Mouse (Mus musculus) erythroblast, adult 5-6 weeks (primary cell): ENCODE measurements around the gene Ldlrad2. TPM values are rescaled to one million over a fixed set of nuclear protein-coding genes. Genes with fewer than 3 reads are reported as not detected.
"Not testable (repeated sequence)": the region's sequence is repeated elsewhere in the genome, so short reads cannot be mapped to it uniquely, and the experiment has no call there.

Source experiments
- ATAC-seq: replicated peaks from 2 replicates; pipeline ENCODE4 v1.8.0; 2016; ENCODE audit warnings: moderate number of reproducible peaks, mild to moderate bottlenecking, moderate TSS enrichment, inconsistent platforms; ENCODE audit not compliant: poor library complexity, low FRiP score, severe bottlenecking
- total RNA-seq, 2 experiments: library from RNA; stranded (forward) in 1 of 2; stranded (reverse) in 1 of 2; fragments of 150-400 nt in 1 of 2; fragments of 200-764, 138-1000 nt in 1 of 2; gene quantifications; 2 replicates each; pipeline versions ENCODE4 v1.2.3 to v1.2.4; 2015 to 2017; ENCODE audit warnings: low replicate concordance in 2 of 2

Gene Ldlrad2
- total RNA-seq (2015; ENCODE audit: low replicate concordance) (not detected in 2 replicates), total RNA-seq (2017; ENCODE audit: low replicate concordance) (not detected in 2 replicates)

GRCm38 (mm10) chr4:137574469-137574868, at the start of gene Ldlrad2:
Ldlrad2 (minus strand) TSS chr4:137574569.
- no peak for ATAC-seq

- ATAC-seq = no peak
Observed at GRCm38 (mm10) chr4:137622847-137623246, 48.5 kb upstream of the Ldlrad2 start.

- ATAC-seq = no peak
Observed at GRCm38 (mm10) chr4:137610256-137610655, 35.9 kb upstream of the Ldlrad2 start.

GRCm38 (mm10) chr4:137609702-137610101, 35.3 kb upstream of the Ldlrad2 start:
- ATAC-seq = 0 out of 2 replicates have a peak, but pooled peaks have one; percentile 35

- no peak for ATAC-seq
Observed at GRCm38 (mm10) chr4:137609281-137609680, 34.9 kb upstream of the Ldlrad2 start.

GRCm38 (mm10) chr4:137607023-137607422, 32.7 kb upstream of the Ldlrad2 start:
- no peak for ATAC-seq

- no peak for ATAC-seq
Observed at GRCm38 (mm10) chr4:137603449-137604171, 29.2 kb upstream of the Ldlrad2 start.

GRCm38 (mm10) chr4:137598577-137598976, 24.2 kb upstream of the Ldlrad2 start:
- no peak for ATAC-seq

GRCm38 (mm10) chr4:137597098-137597630, 22.8 kb upstream of the Ldlrad2 start:
- no peak for ATAC-seq

- ATAC-seq = peak; percentile 66
Observed at GRCm38 (mm10) chr4:137594496-137595270, 20.3 kb upstream of the Ldlrad2 start.

GRCm38 (mm10) chr4:137593601-137594495, 19.5 kb upstream of the Ldlrad2 start, which contains the start of gene Usp48:
Usp48 (plus strand) TSS chr4:137593755.
- peak; percentile 91 for ATAC-seq

- ATAC-seq = no peak
Observed at GRCm38 (mm10) chr4:137590961-137591360, 16.6 kb upstream of the Ldlrad2 start.

- ATAC-seq = no peak
Observed at GRCm38 (mm10) chr4:137589586-137589985, 15.2 kb upstream of the Ldlrad2 start.

- not testable (repeated sequence) for ATAC-seq
Observed at GRCm38 (mm10) chr4:137589095-137589494, 14.7 kb upstream of the Ldlrad2 start.

GRCm38 (mm10) chr4:137581815-137582214, 7.4 kb upstream of the Ldlrad2 start:
- peak; percentile 52; the same call in 1 of the 2 replicates for ATAC-seq

GRCm38 (mm10) chr4:137580299-137580698, 5.9 kb upstream of the Ldlrad2 start:
- ATAC-seq = no peak

GRCm38 (mm10) chr4:137579789-137580188, 5.4 kb upstream of the Ldlrad2 start:
- ATAC-seq = no peak

GRCm38 (mm10) chr4:137578181-137578845, 3.9 kb upstream of the Ldlrad2 start:
- ATAC-seq = peak; percentile 71

- no peak for ATAC-seq
Observed at GRCm38 (mm10) chr4:137577486-137577885, 3.1 kb upstream of the Ldlrad2 start.
